Mouse (Mus musculus) lung, embryonic 16.5 days (tissue): ENCODE results near the gene Pdzk1. TPM values are rescaled to one million over a fixed set of nuclear protein-coding genes. Genes with fewer than 3 reads are reported as not detected.

Experiments
- ATAC-seq: fragments of 200-750 bp; cut with Nextera tagmentation; 2 replicates; pipeline ENCODE4 v1.8.0; 2017; ENCODE audit warnings: low read depth, mild to moderate bottlenecking, moderate library complexity
- H3K27ac ChIP-seq: fragments of 300-500 bp; sonication (generic); 2 replicates; pipeline ENCODE4 v1.5.1; 2014; ENCODE audit warnings: mild to moderate bottlenecking, control low read depth, low read length
- H3K27me3 ChIP-seq: fragments of 300-500 bp; sonication (generic); 2 replicates; pipeline ENCODE4 v1.6.1; 2014; ENCODE audit warnings: low read depth, low read length, mixed read lengths; ENCODE audit not compliant: control insufficient read depth, insufficient read depth
- H3K36me3 ChIP-seq: fragments of 300-500 bp; sonication (generic); 2 replicates; pipeline ENCODE4 v1.6.1; 2014; ENCODE audit warnings: low read length; ENCODE audit not compliant: control insufficient read depth, insufficient read depth
- H3K4me1 ChIP-seq: fragments of 300-500 bp; sonication (generic); replicated peaks from 2 replicates; pipeline ENCODE4 v1.6.1; 2014; ENCODE audit warnings: low read length, mixed read lengths; ENCODE audit not compliant: control insufficient read depth, insufficient read depth
- H3K4me2 ChIP-seq: fragments of 300-500 bp; sonication (generic); 2 replicates; pipeline ENCODE4 v1.6.1; 2014; ENCODE audit warnings: low read depth, low read length, control low read depth
- H3K4me3 ChIP-seq: fragments of 300-500 bp; sonication (generic); 2 replicates; pipeline ENCODE4 v1.5.1; 2014; ENCODE audit warnings: mild to moderate bottlenecking, low read length, control low read depth
- H3K9ac ChIP-seq: fragments of 300-500 bp; sonication (generic); 2 replicates; pipeline ENCODE4 v1.6.1; 2014; ENCODE audit warnings: low read length, control low read depth
- H3K9me3 ChIP-seq: fragments of 300-500 bp; sonication (generic); 2 replicates; pipeline ENCODE4 v1.6.1; 2016; ENCODE audit warnings: low read length; ENCODE audit not compliant: control insufficient read depth
- WGBS: fragments of 180-500 bp; shearing (Covaris S2); extraction: QIAGEN DNeasy Blood & Tissue Kit; methylation state at CpG from one replicate; pipeline ENCODE4 v1.1.7; 2014; 5-methylcytosine and 5-hydroxymethylcytosine counted together
- polyA plus RNA-seq: library from polyadenylated mRNA; unstranded; fragments of >200 nt; fragmentation: Nextera tagmentation; extraction: Ambion mirVana; gene quantifications from 2 replicates; pipeline ENCODE4 v1.2.1, GENCODE M21; 2015

The Pdzk1 gene
- polyA plus RNA-seq, 1 experiment from 2014 or later = not detected

DNA sequence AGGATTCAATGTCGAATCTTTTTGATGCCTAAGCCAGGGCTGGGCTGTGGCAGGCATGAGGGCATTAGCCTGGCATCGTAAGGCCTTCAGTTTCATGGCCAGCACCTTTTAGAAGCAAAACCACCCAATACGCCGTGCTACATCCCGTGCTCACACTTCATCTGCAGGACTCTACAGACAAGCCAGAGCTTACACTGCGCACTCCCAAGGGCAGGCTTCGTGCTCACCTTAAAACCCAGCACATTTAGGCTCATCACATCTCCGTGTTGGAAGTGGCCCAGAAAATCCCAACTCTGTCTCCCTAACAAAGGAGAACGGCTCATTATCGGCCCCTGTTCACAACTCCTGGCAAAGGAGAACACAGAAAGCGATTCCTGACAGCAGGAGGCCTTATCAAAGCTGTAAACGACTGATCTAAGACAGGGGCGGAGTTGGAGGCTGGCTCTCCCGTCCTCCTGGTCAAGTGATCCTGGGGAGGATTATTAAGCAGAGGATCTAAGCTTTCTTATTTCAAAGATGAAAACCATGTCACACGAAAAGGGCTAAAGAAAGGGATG is 698 bp upstream of the Pdzk1 start:
- 36% methylated on average over 15 of the region's 15 CpGs for WGBS

DNA sequence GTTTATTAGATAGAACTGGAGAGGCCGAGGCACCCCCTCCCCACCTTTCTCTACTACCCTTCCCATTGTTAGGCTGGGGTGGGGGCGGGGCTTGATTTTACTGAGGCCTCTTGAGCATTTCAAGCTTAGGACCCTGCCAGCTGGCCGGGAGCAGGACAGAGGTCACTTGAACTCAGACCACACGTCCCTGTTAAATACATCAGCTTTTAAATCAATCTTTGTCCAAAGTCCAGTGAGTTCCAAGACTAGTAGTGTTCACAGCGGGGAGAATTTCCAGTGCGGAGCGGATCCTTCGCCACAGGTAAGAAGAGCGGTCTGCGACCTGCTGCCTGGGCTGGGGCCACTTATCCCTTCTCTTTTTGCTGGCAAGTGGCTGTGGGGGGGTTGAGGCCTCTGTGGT is 772 bp downstream of the Pdzk1 start:
- WGBS = 74% methylated on average over 10 of the region's 10 CpGs
- Histone ChIP-seq H3K4me3 (no peak overlapping the region), H3K36me3 (no peaks in the 10 kb centered on the region), H3K27ac (no peak overlapping the region), H3K9ac (no peak overlapping the region), H3K9me3 (no peaks in the 10 kb centered on the region), H3K4me2 (no peak overlapping the region), H3K4me1 (no peaks in the 10 kb centered on the region), H3K27me3 (no peaks in the 10 kb centered on the region)
- ATAC-seq = no peak

More for the DNA sequence above, 698 bp upstream of the Pdzk1 start:
- Histone ChIP-seq H3K36me3 (no peaks in the 10 kb centered on the region), H3K4me1 (no peaks in the 10 kb centered on the region), H3K4me3 (no peak overlapping the region), H3K27ac (no peak overlapping the region), H3K27me3 (no peaks in the 10 kb centered on the region), H3K9ac (no peak overlapping the region), H3K4me2 (no peak overlapping the region), H3K9me3 (no peaks in the 10 kb centered on the region)
- no peak for ATAC-seq

DNA sequence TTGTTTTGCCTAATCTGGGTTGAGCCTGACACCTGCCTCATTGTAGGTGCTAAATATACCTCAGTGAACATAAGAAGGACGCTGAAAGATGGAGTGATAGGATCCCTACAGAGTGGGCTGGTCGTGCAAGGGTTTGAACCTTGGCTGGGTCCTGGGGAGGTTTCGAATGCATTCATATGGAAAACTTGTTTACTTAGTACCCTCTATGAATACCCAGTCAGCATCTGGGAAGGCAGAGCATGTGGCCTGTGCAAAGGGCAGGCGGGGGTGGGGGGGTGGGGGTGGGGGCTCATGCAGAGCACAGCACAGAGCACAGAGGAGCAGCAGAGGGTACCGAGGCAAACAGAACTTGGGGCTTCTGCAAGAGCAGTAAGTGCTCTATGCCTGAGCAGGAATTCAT is 3.8 kb downstream of the Pdzk1 start:
- Histone ChIP-seq H3K9me3 (no peaks in the 10 kb centered on the region), H3K27ac (no peak overlapping the region), H3K4me2 (no peak overlapping the region), H3K27me3 (no peaks in the 10 kb centered on the region), H3K36me3 (no peaks in the 10 kb centered on the region), H3K4me3 (no peak overlapping the region), H3K9ac (no peak overlapping the region), H3K4me1 (no peaks in the 10 kb centered on the region)
- no peak for ATAC-seq
- 33% methylated on average over 5 of the region's 5 CpGs for WGBS

DNA sequence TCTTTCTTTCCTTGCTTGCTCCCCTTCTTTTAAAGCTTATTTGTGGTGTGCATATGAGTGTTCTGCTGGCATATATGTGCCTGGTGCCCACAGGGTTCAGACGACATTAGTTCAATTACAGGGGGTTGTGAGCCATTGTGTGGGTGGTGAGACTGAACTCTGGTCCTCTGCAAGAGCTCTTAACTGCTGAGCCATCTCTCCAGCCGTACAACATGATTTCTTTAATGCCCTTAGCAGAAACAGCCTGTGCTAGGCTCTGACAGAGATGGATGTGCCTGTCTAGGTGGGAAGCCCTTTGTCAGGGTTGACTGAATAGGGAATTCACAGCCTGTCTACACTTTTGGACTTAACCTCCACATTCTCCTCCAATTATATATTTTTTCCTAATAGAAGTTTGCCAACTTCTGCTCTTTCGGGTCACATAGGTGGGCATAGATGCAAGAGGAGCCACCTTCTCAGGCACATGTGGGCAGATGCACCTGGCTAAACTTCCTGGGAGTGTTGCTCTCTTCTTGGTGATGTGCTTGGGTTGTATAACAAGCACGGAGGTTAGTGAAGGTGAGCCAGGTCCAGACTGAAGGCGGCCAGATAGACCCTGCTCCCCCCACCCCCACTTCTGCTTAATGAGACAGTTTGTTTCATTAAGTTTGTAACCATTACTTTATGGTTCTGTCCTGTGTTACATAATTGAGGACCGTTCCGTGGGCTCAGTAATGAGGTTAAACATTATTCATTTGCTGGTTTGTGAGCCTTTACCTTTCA is 5.7 kb downstream of the Pdzk1 start:
- WGBS = 70% methylated on average over 7 of the region's 7 CpGs
- no peak overlapping the region for H3K9ac ChIP-seq
- no peaks in the 10 kb centered on the region for H3K27me3 ChIP-seq
- H3K4me3 ChIP-seq = no peak overlapping the region
- H3K4me1 ChIP-seq = no peaks in the 10 kb centered on the region
- ATAC-seq = no peak
- H3K27ac ChIP-seq = no peak overlapping the region
- H3K36me3 ChIP-seq = no peaks in the 10 kb centered on the region
- H3K4me2 ChIP-seq = no peak overlapping the region
- H3K9me3 ChIP-seq = no peaks in the 10 kb centered on the region

DNA sequence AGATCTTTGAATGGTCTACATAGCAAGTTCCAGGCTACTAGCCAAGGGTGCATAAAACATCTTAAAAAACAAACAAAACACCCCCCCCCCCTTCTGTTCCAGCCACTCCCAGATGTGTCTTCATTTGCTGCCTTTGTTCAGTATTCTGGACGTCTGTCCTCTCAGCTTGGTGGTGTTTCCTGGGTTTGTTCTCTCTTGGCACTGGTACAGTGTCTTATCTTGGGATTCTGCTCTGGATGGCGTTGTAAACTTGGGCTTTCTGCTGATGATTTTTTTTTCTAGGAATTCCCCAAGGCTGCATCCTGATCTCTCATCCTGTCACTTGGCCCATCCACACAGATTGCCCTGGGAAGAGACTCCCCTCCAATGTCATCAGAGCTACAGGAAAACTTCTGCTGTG is 7.3 kb downstream of the Pdzk1 start:
- H3K27ac ChIP-seq = no peak overlapping the region
- ATAC-seq = peak; percentile 28; the same call in 1 of the 2 replicates
- no peaks in the 10 kb centered on the region for H3K27me3 ChIP-seq
- no peak overlapping the region for H3K4me2 ChIP-seq
- no peak overlapping the region for H3K4me3 ChIP-seq
- no peaks in the 10 kb centered on the region for H3K36me3 ChIP-seq
- H3K4me1 ChIP-seq = no peaks in the 10 kb centered on the region
- no peaks in the 10 kb centered on the region for H3K9me3 ChIP-seq
- no peak overlapping the region for H3K9ac ChIP-seq
- 34% methylated on average over 2 of the region's 2 CpGs for WGBS

DNA sequence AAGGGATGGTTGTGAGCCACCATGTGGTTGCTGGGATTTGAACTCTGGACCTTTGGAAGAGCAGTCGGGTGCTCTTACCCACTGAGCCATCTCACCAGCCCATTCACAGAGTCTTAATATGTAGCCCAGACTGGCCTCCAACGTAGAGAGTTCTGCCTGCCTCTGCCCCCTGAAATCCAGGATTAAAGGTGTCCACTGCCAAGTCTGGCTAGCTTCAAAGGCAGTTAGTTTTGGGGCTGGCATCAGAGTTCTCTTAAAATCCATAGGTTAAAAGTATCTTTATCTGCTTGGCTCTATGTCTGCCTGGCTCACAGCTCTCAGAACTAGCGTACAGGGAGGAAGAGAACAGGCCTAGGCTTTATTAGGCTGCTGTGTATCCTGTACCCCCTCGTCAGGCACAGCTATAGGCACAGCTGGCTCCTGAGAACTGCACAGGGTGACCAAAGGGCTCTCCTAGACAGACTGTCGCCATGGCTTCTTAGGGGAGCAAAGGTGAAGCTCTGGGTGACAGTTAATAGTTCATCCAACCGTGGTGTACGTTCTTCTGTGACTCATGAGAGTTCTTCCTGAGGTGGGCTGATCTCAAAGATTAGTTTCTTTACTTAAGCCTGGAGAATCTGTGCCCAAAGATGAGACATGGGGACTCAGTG is 10.0 kb downstream of the Pdzk1 start:
- Histone ChIP-seq H3K36me3 (no peaks in the 10 kb centered on the region), H3K27ac (no peak overlapping the region), H3K9me3 (no peaks in the 10 kb centered on the region), H3K4me2 (no peak overlapping the region), H3K4me3 (no peak overlapping the region), H3K27me3 (no peaks in the 10 kb centered on the region), H3K4me1 (no peaks in the 10 kb centered on the region), H3K9ac (no peak overlapping the region)
- no peak for ATAC-seq
- WGBS = 58% methylated on average over 7 of the region's 7 CpGs

DNA sequence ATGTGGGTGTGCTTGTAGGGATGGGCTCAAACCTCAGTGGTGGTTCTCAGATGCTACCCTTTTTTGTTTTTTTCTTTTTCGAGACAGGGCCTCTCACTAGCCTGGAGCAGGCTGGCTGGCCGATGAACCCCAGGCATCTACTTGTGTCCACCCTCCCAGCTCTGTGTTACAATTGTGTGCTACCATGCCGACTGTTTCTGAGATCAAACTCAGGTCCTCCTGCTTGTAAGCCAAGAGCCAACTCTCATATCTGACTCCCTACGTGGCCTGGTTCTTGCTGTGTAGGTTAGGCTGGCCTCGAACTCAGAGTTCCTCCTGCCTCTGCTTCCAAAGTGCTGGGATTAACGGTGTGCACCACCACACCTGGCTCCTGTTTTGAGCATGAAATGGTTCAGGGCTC is 16.1 kb downstream of the Pdzk1 start:
- H3K27ac ChIP-seq = no peak overlapping the region
- no peak overlapping the region for H3K4me3 ChIP-seq
- H3K9me3 ChIP-seq = no peaks in the 10 kb centered on the region
- no peak overlapping the region for H3K9ac ChIP-seq
- H3K4me2 ChIP-seq = no peak overlapping the region
- H3K36me3 ChIP-seq = no peaks in the 10 kb centered on the region
- H3K4me1 ChIP-seq = peaks cover 3% of the 10 kb centered on the region; the same call in 1 of the 2 replicates
- H3K27me3 ChIP-seq = no peaks in the 10 kb centered on the region
- ATAC-seq = no peak
- WGBS = 89% methylated on average over 6 of the region's 6 CpGs

DNA sequence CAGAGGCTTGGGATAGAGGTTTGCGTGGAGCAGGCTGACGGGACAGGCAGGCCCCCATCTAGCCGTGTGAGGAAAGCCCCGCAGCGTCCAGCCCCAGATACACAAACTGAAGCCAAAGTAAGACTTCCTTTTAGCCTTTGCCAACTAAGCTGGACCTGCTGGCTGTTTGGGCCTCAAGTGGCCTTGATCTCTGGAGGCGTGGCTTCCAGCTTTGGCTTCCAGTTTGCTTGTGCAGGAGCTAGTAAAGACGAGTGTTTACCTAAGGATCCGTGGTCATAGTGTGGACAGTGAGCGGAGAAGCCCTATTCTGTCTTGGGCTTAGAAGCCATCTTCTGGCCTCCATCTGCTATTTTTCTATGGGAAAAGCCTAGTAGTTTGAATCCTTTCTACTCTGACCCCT is 16.7 kb downstream of the Pdzk1 start:
- no peak for ATAC-seq
- H3K27ac ChIP-seq = no peak overlapping the region
- no peaks in the 10 kb centered on the region for H3K9me3 ChIP-seq
- WGBS = 54% methylated on average over 9 of the region's 9 CpGs
- H3K4me3 ChIP-seq = no peak overlapping the region
- H3K4me1 ChIP-seq = peaks cover 3% of the 10 kb centered on the region; the same call in 1 of the 2 replicates
- no peak overlapping the region for H3K9ac ChIP-seq
- H3K36me3 ChIP-seq = no peaks in the 10 kb centered on the region
- H3K4me2 ChIP-seq = no peak overlapping the region
- no peaks in the 10 kb centered on the region for H3K27me3 ChIP-seq

DNA sequence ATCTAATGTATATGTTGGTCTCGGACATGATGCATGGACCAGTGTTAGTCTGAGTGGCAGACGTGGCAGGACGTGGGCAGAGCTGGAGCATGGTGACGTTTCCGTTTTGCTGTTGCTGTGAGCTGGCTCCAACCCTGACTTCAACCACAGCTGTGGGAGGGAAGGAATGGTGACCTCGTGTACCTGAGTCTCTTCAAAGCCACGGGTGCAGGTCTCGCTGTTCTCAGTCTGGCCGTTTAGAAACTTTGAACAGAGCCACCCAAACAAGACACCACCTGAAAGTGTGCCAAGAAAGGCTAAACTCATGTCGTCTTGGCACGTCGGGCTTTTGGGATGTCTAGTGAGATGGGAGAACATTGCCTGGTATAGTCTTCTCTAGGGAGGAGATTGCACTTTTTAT is 17.9 kb downstream of the Pdzk1 start:
- Histone ChIP-seq H3K36me3 (no peaks in the 10 kb centered on the region), H3K4me2 (no peak overlapping the region), H3K9me3 (no peaks in the 10 kb centered on the region), H3K27me3 (no peaks in the 10 kb centered on the region), H3K9ac (no peak overlapping the region), H3K4me3 (no peak overlapping the region), H3K27ac (no peak overlapping the region), H3K4me1 (peaks cover 3% of the 10 kb centered on the region; the same call in 1 of the 2 replicates)
- ATAC-seq = no peak
- 75% methylated on average over 12 of the region's 12 CpGs for WGBS
